Mouse (Mus musculus) liver, adult 10 weeks (tissue): Measurements from ENCODE around the gene Vrtn. TPM values are rescaled to one million over a fixed set of nuclear protein-coding genes. Genes with fewer than 3 reads are reported as not detected.

ENCODE experiments used
- polyA plus RNA-seq: library from polyadenylated mRNA; stranded (reverse); fragments of 350-450 nt; fragmentation: Illumina TruSeq; extraction: RNeasy Lipid Tissue Mini Kit (QIAGEN cat#74804); gene quantifications from one replicate; pipeline ENCODE4 v1.2.3, GENCODE M21; 2014; ENCODE audit warnings: low read depth, low replicate concordance

The Vrtn gene
- not detected for polyA plus RNA-seq

DNA sequence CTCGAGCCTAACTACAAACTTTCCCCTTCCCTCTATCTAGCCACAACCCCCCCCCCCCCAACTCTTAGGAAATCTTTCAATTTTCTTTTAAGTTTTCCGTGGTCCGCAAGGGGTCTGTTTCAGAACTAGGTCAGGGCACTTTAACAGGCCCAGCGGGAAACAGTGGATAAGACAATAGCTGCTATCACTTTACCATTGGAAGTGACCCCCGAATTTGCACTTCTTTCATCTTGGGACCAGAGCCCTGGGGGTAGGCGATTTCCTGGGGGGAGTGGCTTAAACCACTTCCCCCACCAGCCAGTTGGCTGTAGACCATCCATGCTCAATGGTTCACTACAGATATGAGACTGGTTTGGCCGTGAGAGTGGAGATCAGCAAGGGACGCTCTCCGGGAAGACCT lies at the start of gene Vrtn:
Vrtn (plus strand) TSS at position 366 of the 400 bp plus-strand sequence.

DNA sequence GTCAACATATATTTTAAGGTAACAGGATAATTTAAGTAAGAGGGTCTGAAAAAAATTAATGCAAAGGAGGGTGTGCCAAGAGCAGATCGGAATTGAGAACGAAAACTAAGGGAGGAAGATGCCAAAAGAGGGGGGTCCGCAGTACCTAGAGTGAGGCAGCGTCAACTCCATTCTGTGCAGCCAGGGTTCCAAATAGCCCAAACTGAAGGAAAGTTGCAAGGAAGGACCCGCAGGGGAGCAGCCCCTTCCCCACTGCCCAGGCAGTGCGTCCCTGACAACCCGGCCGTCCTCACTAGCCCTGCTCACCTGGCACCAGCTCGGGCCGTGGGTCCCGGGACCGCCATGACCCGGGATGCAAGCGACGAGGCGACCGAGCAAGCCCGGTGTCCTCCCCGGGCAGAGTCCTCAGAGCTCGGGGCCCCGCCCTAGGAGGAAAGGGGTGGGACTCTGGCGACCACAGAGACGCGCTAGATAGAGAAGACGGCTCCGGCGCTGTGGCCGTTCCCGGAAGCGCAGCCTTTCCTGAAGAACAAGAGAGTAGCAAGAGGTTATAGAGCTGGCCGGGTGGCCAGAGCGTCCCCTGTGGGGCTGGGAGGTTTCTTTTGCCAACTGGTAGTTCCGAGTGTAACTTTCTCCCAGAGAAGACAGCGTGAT lies 23.7 kb upstream of the Vrtn start, which contains the start of gene Abcd4:
Abcd4 (minus strand) TSS at position 437 of the 654 bp plus-strand sequence.

DNA sequence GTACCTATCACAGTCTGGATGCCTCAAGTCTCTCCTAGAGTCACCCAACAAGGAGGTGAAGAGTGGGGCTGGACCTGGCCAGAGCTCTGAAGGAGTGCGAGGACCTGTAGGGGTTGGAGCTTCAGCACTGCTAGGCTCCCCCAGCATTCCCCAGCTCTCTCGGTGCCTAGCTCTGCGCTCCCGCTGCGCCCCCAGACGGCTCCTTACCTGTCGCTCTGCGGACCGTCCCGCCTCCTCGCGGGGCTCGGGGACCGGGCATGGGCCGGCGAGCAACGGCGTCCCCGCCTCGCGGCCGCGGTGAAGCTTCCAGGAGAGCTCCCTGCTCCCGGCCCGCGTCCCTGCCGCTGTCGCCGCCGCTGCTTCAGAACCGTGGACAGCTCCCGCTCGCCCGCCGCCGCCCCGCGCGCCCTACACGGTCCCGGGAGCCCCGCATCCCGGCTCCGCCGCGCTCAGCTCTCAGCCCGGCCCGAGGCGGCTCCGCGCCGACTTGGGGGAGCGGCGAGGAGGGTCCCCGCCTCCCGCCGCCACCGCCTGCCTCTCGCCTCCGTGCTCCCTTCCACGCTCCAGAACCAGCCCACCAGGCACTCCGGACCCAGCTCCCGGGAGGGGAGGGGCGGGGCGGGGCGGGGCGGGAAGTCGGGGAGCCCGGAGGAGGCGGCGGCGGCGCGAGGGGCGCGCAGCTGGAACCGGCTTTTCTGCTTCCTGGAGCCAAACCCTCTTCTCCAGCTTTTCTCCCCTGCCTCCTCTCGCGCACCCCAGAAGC lies 57.7 kb downstream of the Vrtn start, which contains the start of gene Syndig1l:
Syndig1l (minus strand) TSS at position 513 of the 763 bp plus-strand sequence.

Other genes starting within 250 kb of the Vrtn start
- 157 TPM for gene Entpd5, start 232.0 kb upstream of the Vrtn start, polyA plus RNA-seq
- 2.4 TPM for gene Bbof1, start 231.9 kb upstream of the Vrtn start, polyA plus RNA-seq
- gene Rnf113a2, start 223.8 kb upstream of the Vrtn start, polyA plus RNA-seq, result 5.3 TPM
- gene Aldh6a1, start 190.0 kb upstream of the Vrtn start, polyA plus RNA-seq, result 694 TPM
- gene Lin52, start 189.6 kb upstream of the Vrtn start, polyA plus RNA-seq, result 10.4 TPM
- not detected for gene Vsx2, start 71.3 kb upstream of the Vrtn start, polyA plus RNA-seq
- gene Abcd4, start 23.6 kb upstream of the Vrtn start, polyA plus RNA-seq, result 2.9 TPM
- not detected for gene Syndig1l, start 57.8 kb downstream of the Vrtn start, polyA plus RNA-seq
- 25.2 TPM for gene Npc2, start 132.1 kb downstream of the Vrtn start, polyA plus RNA-seq
- 107 TPM for gene Isca2, start 132.2 kb downstream of the Vrtn start, polyA plus RNA-seq
- gene Ltbp2, start 235.5 kb downstream of the Vrtn start, polyA plus RNA-seq, result 0.05 TPM